Mouse (Mus musculus) megakaryocyte, embryonic 14.5 days (primary cell): ENCODE results near the gene Cyp27a1. TPM values are rescaled to one million over a fixed set of nuclear protein-coding genes. Genes with fewer than 3 reads are reported as not detected.
A peak's percentile ranks its signal among the peaks of the same experiment; 100 is the strongest.

Source experiments
- H3K27me3 ChIP-seq: replicated peaks from 2 replicates; pipeline ENCODE3; 2012; ENCODE audit warnings: inconsistent platforms
- H3K36me3 ChIP-seq: replicated peaks from 2 replicates; pipeline ENCODE3; 2012; ENCODE audit warnings: low read length, inconsistent platforms, mixed read lengths
- H3K4me1 ChIP-seq: 2 replicates; pipeline ENCODE4 v1.6.1; 2012; ENCODE audit warnings: inconsistent platforms
- H3K4me3 ChIP-seq: replicated peaks from 2 replicates; pipeline ENCODE3; 2012; ENCODE audit warnings: moderate library complexity, mild to moderate bottlenecking, inconsistent platforms
- H3K9me3 ChIP-seq: 2 replicates; pipeline ENCODE4 v1.6.1; 2012; ENCODE audit warnings: inconsistent platforms
- FLI1 ChIP-seq: IDR thresholded peaks from 2 replicates; pipeline ENCODE4 v1.6.1; 2012; ENCODE audit warnings: low read length, inconsistent platforms, mixed read lengths
- GATA1 ChIP-seq: IDR thresholded peaks from 3 replicates; pipeline ENCODE4 v1.6.1; 2012; ENCODE audit warnings: mixed read lengths, low read length, inconsistent platforms, borderline replicate concordance
- polyA plus RNA-seq: library from polyadenylated mRNA; stranded (reverse); fragments of >175 nt; gene quantifications from 2 replicates; pipeline ENCODE4 v1.2.3, GENCODE M21; 2012; ENCODE audit warnings: low replicate concordance; ENCODE audit not compliant: insufficient read depth

The Cyp27a1 gene
- polyA plus RNA-seq, 1 experiment: 1.7 TPM

GRCm38 (mm10) chr1:74740846-74741245 is 27.5 kb downstream of the Cyp27a1 start:
- Histone ChIP-seq H3K4me3 (no peak overlapping the region), H3K36me3 (no peaks in the 10 kb centered on the region), H3K9me3 (no peaks in the 10 kb centered on the region), H3K27me3 (peaks cover 67% of the 10 kb centered on the region), H3K4me1 (peaks cover 9% of the 10 kb centered on the region)
- TF ChIP-seq GATA1: no peak
- TF ChIP-seq FLI1: no peak

- no peaks in the 10 kb centered on the region for H3K36me3 ChIP-seq
- H3K27me3 ChIP-seq: peaks cover 74% of the 10 kb centered on the region
These were observed 34.0 kb downstream of the Cyp27a1 start for GRCm38 (mm10) chr1:74747335-74747734.

GRCm38 (mm10) chr1:74748643-74749271 is 35.4 kb downstream of the Cyp27a1 start, which contains the start of gene Prkag3:
Gene Prkag3, minus strand, starts transcription at chr1:74749221.
- Histone ChIP-seq H3K4me1 (peaks cover 21% of the 10 kb centered on the region), H3K9me3 (no peaks in the 10 kb centered on the region), H3K27me3 (peaks cover 77% of the 10 kb centered on the region), H3K4me3 (peak within 1 kb of the TSS; percentile 86), H3K36me3 (no peaks in the 10 kb centered on the region)
- TF ChIP-seq FLI1 (no peak), GATA1 (no peak)

More at GRCm38 (mm10) chr1:74747335-74747734, 34.0 kb downstream of the Cyp27a1 start:
- no peak overlapping the region for H3K4me3 ChIP-seq
- no peaks in the 10 kb centered on the region for H3K9me3 ChIP-seq
- TF ChIP-seq GATA1 (no peak), FLI1 (no peak)
- peaks cover 21% of the 10 kb centered on the region for H3K4me1 ChIP-seq

- no peaks in the 10 kb centered on the region for H3K36me3 ChIP-seq
- peaks cover 78% of the 10 kb centered on the region for H3K27me3 ChIP-seq
- TF ChIP-seq FLI1 (no peak), GATA1 (no peak)
- peaks cover 24% of the 10 kb centered on the region for H3K4me1 ChIP-seq
- H3K9me3 ChIP-seq: no peaks in the 10 kb centered on the region
- H3K4me3 ChIP-seq: peak overlapping the region; percentile 86
These were observed 35.9 kb downstream of the Cyp27a1 start for GRCm38 (mm10) chr1:74749301-74749700.

- no peaks in the 10 kb centered on the region for H3K36me3 ChIP-seq
- no peaks in the 10 kb centered on the region for H3K9me3 ChIP-seq
- H3K4me3 ChIP-seq: no peak overlapping the region
- peaks cover 71% of the 10 kb centered on the region for H3K27me3 ChIP-seq
- TF ChIP-seq GATA1: no peak
- TF ChIP-seq FLI1: no peak
- H3K4me1 ChIP-seq: peaks cover 23% of the 10 kb centered on the region
These were observed 37.3 kb downstream of the Cyp27a1 start for GRCm38 (mm10) chr1:74750683-74751082.

- TF ChIP-seq GATA1 (no peak), FLI1 (no peak)
- H3K27me3 ChIP-seq: peaks cover 60% of the 10 kb centered on the region
- H3K4me1 ChIP-seq: peaks cover 18% of the 10 kb centered on the region
- no peak overlapping the region for H3K4me3 ChIP-seq
- no peaks in the 10 kb centered on the region for H3K36me3 ChIP-seq
- no peaks in the 10 kb centered on the region for H3K9me3 ChIP-seq
These were observed 38.8 kb downstream of the Cyp27a1 start for GRCm38 (mm10) chr1:74752150-74752549.

- TF ChIP-seq FLI1 (no peak), GATA1 (no peak)
- Histone ChIP-seq H3K4me1 (peaks cover 18% of the 10 kb centered on the region), H3K9me3 (no peaks in the 10 kb centered on the region), H3K27me3 (peaks cover 57% of the 10 kb centered on the region), H3K4me3 (no peak overlapping the region), H3K36me3 (no peaks in the 10 kb centered on the region)
These were observed 39.5 kb downstream of the Cyp27a1 start for GRCm38 (mm10) chr1:74752833-74753232.

GRCm38 (mm10) chr1:74753266-74753974 is 40.0 kb downstream of the Cyp27a1 start:
- no peaks in the 10 kb centered on the region for H3K36me3 ChIP-seq
- H3K4me1 ChIP-seq: peaks cover 17% of the 10 kb centered on the region
- H3K9me3 ChIP-seq: no peaks in the 10 kb centered on the region
- no peak overlapping the region for H3K4me3 ChIP-seq
- peaks cover 52% of the 10 kb centered on the region for H3K27me3 ChIP-seq
- TF ChIP-seq FLI1 (no peak), GATA1 (no peak)

- no peak overlapping the region for H3K4me3 ChIP-seq
- no peaks in the 10 kb centered on the region for H3K9me3 ChIP-seq
- no peaks in the 10 kb centered on the region for H3K36me3 ChIP-seq
- TF ChIP-seq GATA1: no peak
- no peak for TF ChIP-seq FLI1
- H3K4me1 ChIP-seq: peaks cover 8% of the 10 kb centered on the region
- H3K27me3 ChIP-seq: peaks cover 44% of the 10 kb centered on the region
These were observed 40.9 kb downstream of the Cyp27a1 start for GRCm38 (mm10) chr1:74754175-74754785.

GRCm38 (mm10) chr1:74759773-74760172 is 46.4 kb downstream of the Cyp27a1 start:
- no peak overlapping the region for H3K4me3 ChIP-seq
- TF ChIP-seq GATA1: no peak
- TF ChIP-seq FLI1: no peak
- H3K27me3 ChIP-seq: peaks cover 40% of the 10 kb centered on the region
- peaks cover 4% of the 10 kb centered on the region; the same call in 1 of the 2 replicates for H3K4me1 ChIP-seq
- H3K9me3 ChIP-seq: no peaks in the 10 kb centered on the region
- no peaks in the 10 kb centered on the region for H3K36me3 ChIP-seq
